Mouse (Mus musculus) MEL (cell line): ENCODE data around the gene Usp25. TPM values are rescaled to one million over a fixed set of nuclear protein-coding genes. Genes with fewer than 3 reads are reported as not detected.

Experiments used
- DNase-seq: peaks from one replicate; pipeline ENCODE4 v3.0.0; 2011; ENCODE audit warnings: low read depth, low spot score
- H3K27ac ChIP-seq: 2 replicates; pipeline ENCODE4 v1.5.1; 2012; ENCODE audit warnings: low read depth, mild to moderate bottlenecking, control low read depth, low read length, moderate library complexity; ENCODE audit not compliant: control insufficient read depth
- H3K27me3 ChIP-seq, 2 experiments: fragments of 150-350 bp in 1 of 2; sonication (generic) in 1 of 2; 2 replicates each; pipeline ENCODE4 v1.6.1; 2012; ENCODE audit warnings: low read length in 2 of 2, mild to moderate bottlenecking in 2 of 2, improper control_type of control experiment in 1 of 2, moderate library complexity in 1 of 2; ENCODE audit not compliant: insufficient read depth in 2 of 2, control insufficient read depth in 1 of 2
- H3K36me3 ChIP-seq, 2 experiments: 2 replicates each; pipeline ENCODE4 v1.6.1; 2012 to 2014; ENCODE audit warnings: low read length in 2 of 2, improper control_type of control experiment in 1 of 2, inconsistent platforms in 1 of 2, mild to moderate bottlenecking in 1 of 2; ENCODE audit not compliant: insufficient read depth in 2 of 2, control insufficient read depth in 1 of 2
- H3K4me1 ChIP-seq, 2 experiments: fragments of 150-350 bp in 1 of 2; sonication (generic) in 1 of 2; 2 replicates each; pipeline ENCODE4 v1.6.1; 2012; ENCODE audit warnings: low read length in 2 of 2, improper control_type of control experiment in 1 of 2, mild to moderate bottlenecking in 1 of 2; ENCODE audit not compliant: insufficient read depth in 2 of 2, control insufficient read depth in 1 of 2
- H3K4me3 ChIP-seq, 2 experiments: fragments of 150-350 bp in 1 of 2; sonication (generic) in 1 of 2; 2 replicates each; pipeline ENCODE4 v1.5.1; 2012; ENCODE audit warnings: low read depth in 2 of 2, low read length in 2 of 2, mild to moderate bottlenecking in 2 of 2, moderate library complexity in 2 of 2, control low read depth in 1 of 2, improper control_type of control experiment in 1 of 2; ENCODE audit not compliant: control insufficient read depth in 1 of 2, insufficient read depth in 1 of 2
- H3K79me2 ChIP-seq: 2 replicates; pipeline ENCODE4 v1.6.1; 2012; ENCODE audit warnings: mild to moderate bottlenecking, low read length, moderate library complexity; ENCODE audit not compliant: control insufficient read depth, poor library complexity, insufficient read depth
- H3K9ac ChIP-seq: 2 replicates; pipeline ENCODE4 v1.6.1; 2012; ENCODE audit warnings: low read depth, mild to moderate bottlenecking, control low read depth, low read length, moderate library complexity; ENCODE audit not compliant: control insufficient read depth, poor library complexity, severe bottlenecking
- H3K9me3 ChIP-seq: fragments of 150-350 bp; sonication (generic); replicated peaks from 2 replicates; pipeline ENCODE4 v1.6.1; 2012; ENCODE audit warnings: mild to moderate bottlenecking, low read length, improper control_type of control experiment, moderate library complexity; ENCODE audit not compliant: insufficient read depth
- CTCF ChIP-seq, 3 experiments: IDR thresholded peaks in 2 of 3; conservative IDR thresholded peaks in 1 of 3; 2 replicates each; pipeline ENCODE4 v1.5.1; 2011 to 2012; ENCODE audit warnings: low read length in 3 of 3, low read depth in 2 of 3, mild to moderate bottlenecking in 2 of 3, improper control_type of control experiment in 1 of 3, inconsistent platforms in 1 of 3, mixed read lengths in 1 of 3, moderate library complexity in 1 of 3; ENCODE audit not compliant: control insufficient read depth in 1 of 3, insufficient read depth in 1 of 3, poor library complexity in 1 of 3, severe bottlenecking in 1 of 3
- ELF1 ChIP-seq: IDR thresholded peaks from 2 replicates; pipeline ENCODE4 v1.6.1; 2014; ENCODE audit warnings: low read depth, mild to moderate bottlenecking, inconsistent platforms, low read length, improper control_type of control experiment, moderate library complexity
- EP300 ChIP-seq, 2 experiments: IDR thresholded peaks; 2 replicates each; pipeline ENCODE4 v1.6.1; 2011; ENCODE audit warnings: improper control_type of control experiment in 2 of 2, low read length in 2 of 2, low read depth in 1 of 2, mild to moderate bottlenecking in 1 of 2
- ETS1 ChIP-seq: IDR thresholded peaks from 2 replicates; pipeline ENCODE4 v1.6.1; 2012; ENCODE audit warnings: low read depth, mild to moderate bottlenecking, inconsistent platforms, low read length, improper control_type of control experiment, moderate library complexity
- GABPA ChIP-seq: IDR thresholded peaks from 2 replicates; pipeline ENCODE4 v1.6.1; 2012; ENCODE audit warnings: low read depth, mild to moderate bottlenecking, inconsistent platforms, low read length, improper control_type of control experiment, moderate library complexity
- GATA1 ChIP-seq: IDR thresholded peaks from 2 replicates; pipeline ENCODE4 v1.6.1; 2011; ENCODE audit warnings: low read depth, low read length, improper control_type of control experiment
- HCFC1 ChIP-seq: IDR thresholded peaks from 2 replicates; pipeline ENCODE4 v1.6.1; 2012; ENCODE audit warnings: low read depth, mild to moderate bottlenecking, inconsistent platforms, low read length, improper control_type of control experiment, moderate library complexity
- KAT2A ChIP-seq: conservative IDR thresholded peaks from 2 replicates; pipeline ENCODE4 v1.6.1; 2012; ENCODE audit warnings: low read depth, low read length, improper control_type of control experiment, inconsistent platforms
- MAZ ChIP-seq: IDR thresholded peaks from 2 replicates; pipeline ENCODE4 v1.6.1; 2012; ENCODE audit warnings: low read depth, mild to moderate bottlenecking, inconsistent platforms, low read length, improper control_type of control experiment
- MEF2A ChIP-seq: IDR thresholded peaks from 2 replicates; pipeline ENCODE4 v1.6.1; 2014; ENCODE audit warnings: low read depth, mild to moderate bottlenecking, inconsistent platforms, low read length, improper control_type of control experiment; ENCODE audit not compliant: poor library complexity, insufficient replicate concordance, severe bottlenecking; ENCODE audit errors: extremely low read depth
- MYC ChIP-seq: IDR thresholded peaks from 2 replicates; pipeline ENCODE4 v1.6.1; 2011; ENCODE audit warnings: low read depth, mild to moderate bottlenecking, low read length, improper control_type of control experiment, moderate library complexity
- NELFE ChIP-seq: IDR thresholded peaks from 2 replicates; pipeline ENCODE4 v1.6.1; 2011; ENCODE audit warnings: low read depth, low read length, improper control_type of control experiment
- POLR2A ChIP-seq, 2 experiments: IDR thresholded peaks; 2 replicates each; pipeline ENCODE4 v1.6.1; 2011 to 2012; ENCODE audit warnings: low read length in 2 of 2, mild to moderate bottlenecking in 2 of 2, control low read depth in 1 of 2, improper control_type of control experiment in 1 of 2, low read depth in 1 of 2, moderate library complexity in 1 of 2; ENCODE audit not compliant: control insufficient read depth in 1 of 2, insufficient read depth in 1 of 2, poor library complexity in 1 of 2
- POLR2AphosphoS2 ChIP-seq: IDR thresholded peaks from 2 replicates; pipeline ENCODE4 v1.6.1; 2011; ENCODE audit warnings: low read length, improper control_type of control experiment
- RAD21 ChIP-seq: IDR thresholded peaks from 2 replicates; pipeline ENCODE4 v1.6.1; 2011; ENCODE audit warnings: mild to moderate bottlenecking, low read depth, low read length, improper control_type of control experiment
- RCOR1 ChIP-seq: IDR thresholded peaks from 2 replicates; pipeline ENCODE4 v1.6.1; 2012; ENCODE audit warnings: low read depth, mild to moderate bottlenecking, inconsistent platforms, low read length, improper control_type of control experiment
- SIN3A ChIP-seq: IDR thresholded peaks from 2 replicates; pipeline ENCODE4 v1.6.1; 2012; ENCODE audit warnings: low read length, improper control_type of control experiment, inconsistent platforms
- SMC3 ChIP-seq: IDR thresholded peaks from 2 replicates; pipeline ENCODE4 v1.6.1; 2011; ENCODE audit warnings: low read depth, low read length, improper control_type of control experiment
- TAL1 ChIP-seq: IDR thresholded peaks from 2 replicates; pipeline ENCODE4 v1.6.1; 2012; ENCODE audit warnings: mild to moderate bottlenecking, inconsistent platforms, low read length, moderate library complexity, mixed read lengths
- UBTF ChIP-seq: IDR thresholded peaks from 2 replicates; pipeline ENCODE4 v1.6.1; 2012; ENCODE audit warnings: low read depth, mild to moderate bottlenecking, inconsistent platforms, low read length, improper control_type of control experiment, moderate library complexity, borderline replicate concordance; ENCODE audit not compliant: insufficient read depth
- ZC3H11A ChIP-seq: IDR thresholded peaks from 2 replicates; pipeline ENCODE4 v1.6.1; 2012; ENCODE audit warnings: low read depth, mild to moderate bottlenecking, inconsistent platforms, low read length, improper control_type of control experiment
- ZKSCAN1 ChIP-seq: IDR thresholded peaks from 2 replicates; pipeline ENCODE4 v1.6.1; 2012; ENCODE audit warnings: low read depth, mild to moderate bottlenecking, inconsistent platforms, low read length, improper control_type of control experiment, moderate library complexity
- ZMIZ1 ChIP-seq: IDR thresholded peaks from 2 replicates; pipeline ENCODE4 v1.6.1; 2012; ENCODE audit warnings: low read depth, mild to moderate bottlenecking, inconsistent platforms, low read length, improper control_type of control experiment, moderate library complexity
- polyA plus RNA-seq, 2 experiments: library from polyadenylated mRNA; stranded (reverse) in 1 of 2; unstranded in 1 of 2; fragments of >175 nt in 1 of 2; fragments of >200 nt in 1 of 2; gene quantifications; 2 replicates each; pipeline versions ENCODE4 v1.2.1 to v1.2.4; 2012; ENCODE audit warnings: low replicate concordance in 2 of 2, low read depth in 1 of 2; ENCODE audit not compliant: insufficient read length in 2 of 2, insufficient read depth in 1 of 2, missing spikeins in 1 of 2
- total RNA-seq: library from RNA; depleted of rRNA; stranded (reverse); fragments of 300-350 nt; gene quantifications from 2 replicates; pipeline ENCODE4 v1.2.3, GENCODE M21; 2012; rRNA removed

Usp25 gene
- total RNA-seq: 45.5 and 45.6 TPM in 2 replicates
- 10 to 100 TPM in 1 of 2 experiments, not detected in 1; 43.0 TPM for polyA plus RNA-seq

DNA sequence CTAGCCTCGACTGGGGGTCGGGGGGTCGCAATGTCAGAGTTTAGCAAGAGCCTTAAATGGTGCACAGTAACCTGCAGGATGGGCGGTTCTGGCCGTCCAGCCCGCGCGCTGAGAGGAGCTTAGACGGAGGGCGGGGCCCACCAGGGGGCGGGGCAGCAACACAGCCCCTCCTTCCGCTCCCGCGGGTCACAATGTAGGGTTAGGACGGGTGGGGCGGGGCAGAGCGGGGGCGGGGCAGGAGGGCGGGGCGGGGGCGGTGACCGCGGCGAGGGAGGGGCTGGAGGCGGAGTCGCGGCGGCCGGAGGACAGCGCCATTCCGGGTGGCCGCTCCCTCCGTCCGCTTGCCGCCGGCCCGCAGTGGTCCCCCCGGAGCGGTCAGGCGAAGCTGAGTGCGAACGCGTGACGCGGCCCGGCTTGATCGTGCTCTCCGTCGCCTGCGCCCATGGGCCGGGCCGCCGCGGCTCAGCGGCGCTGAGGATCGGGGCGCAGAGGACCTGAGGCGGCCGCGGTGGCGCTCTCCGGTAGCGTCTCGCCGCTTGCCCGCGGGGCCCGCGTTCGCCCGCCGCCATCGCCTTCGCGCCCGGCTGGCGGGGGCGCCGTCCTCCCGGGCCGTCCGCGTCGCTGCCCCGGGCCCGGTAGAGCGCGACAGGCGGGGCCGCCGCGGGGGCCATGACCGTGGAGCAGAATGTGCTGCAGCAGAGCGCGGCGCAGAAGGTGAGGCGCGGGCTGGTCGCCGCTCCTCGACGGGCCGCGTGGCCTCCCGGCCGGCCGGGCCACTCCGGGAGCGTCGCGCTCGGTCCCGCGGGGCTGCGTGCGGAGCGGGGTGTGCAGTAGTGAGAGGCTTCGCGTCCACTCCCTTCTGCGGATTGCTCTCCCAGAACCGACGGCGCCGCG lies at the start of gene Usp25:
Usp25 (plus strand) TSS at position 280 of the 894 bp plus-strand sequence.
- peak; percentile 91 for DNase-seq
- Histone ChIP-seq H3K27ac (peak within 1 kb of the TSS; percentile 57), H3K9me3 (no peaks in the 10 kb centered on the region), H3K4me3 (peak within 1 kb of the TSS; percentile 96 to 99), H3K9ac (peak within 1 kb of the TSS; percentile 95), H3K27me3 (no peaks in the 10 kb centered on the region), H3K36me3 (peaks cover 0 to 19% of the 10 kb centered on the region in 2 experiments; a peak in 2 of 4 replicates), H3K79me2 (peaks cover 35% of the 10 kb centered on the region), H3K4me1 (peaks cover 10 to 14% of the 10 kb centered on the region in 2 experiments)
- no peak for TF ChIP-seq MYC
- TF ChIP-seq ZMIZ1: no peak; the same call in 1 of the 2 replicates
- TF ChIP-seq RAD21: no peak
- no peak for TF ChIP-seq SMC3
- peak; percentile 72 to 73; a peak in 3 of 4 replicates for TF ChIP-seq POLR2A (IDR thresholded peaks at IDR 0.05; ENCODE audit: control insufficient read depth in 1 of 2, insufficient read depth in 1 of 2, low read depth in 1 of 2, low read length in 2 of 2, poor library complexity in 1 of 2)
- TF ChIP-seq RCOR1: no peak
- TF ChIP-seq ETS1: no peak
- TF ChIP-seq ZC3H11A: no peak
- peak; percentile 62 for TF ChIP-seq NELFE
- no peak for TF ChIP-seq HCFC1
- TF ChIP-seq POLR2AphosphoS2: peak; percentile 54; the same call in 1 of the 2 replicates
- no peak for TF ChIP-seq KAT2A
- TF ChIP-seq UBTF: peak; percentile 46; the same call in 1 of the 2 replicates
- TF ChIP-seq GABPA: no peak
- TF ChIP-seq EP300 (IDR thresholded peaks at IDR 0.05; ENCODE audit: low read depth in 1 of 2, low read length in 2 of 2): no peak
- TF ChIP-seq ZKSCAN1: no peak
- TF ChIP-seq SIN3A: peak; percentile 10; the same call in 1 of the 2 replicates
- peak; percentile 52; the same call in 1 of the 2 replicates for TF ChIP-seq MAZ
- TF ChIP-seq TAL1: no peak
- peak; percentile 29; the same call in 1 of the 2 replicates for TF ChIP-seq ELF1
- no peak for TF ChIP-seq GATA1
- no peak for TF ChIP-seq MEF2A
- no peak for TF ChIP-seq CTCF (IDR thresholded peaks at IDR 0.05 in 2 of 3, conservative IDR thresholded peaks at IDR 0.05 in 1 of 3; ENCODE audit: control insufficient read depth in 1 of 3, insufficient read depth in 1 of 3, low read depth in 2 of 3, low read length in 3 of 3, poor library complexity in 1 of 3, severe bottlenecking in 1 of 3)
